In genomic region chr16:14360931-14361330, GRCm38 (mm10) we compare ENCODE assay signal across 8 mouse cellular contexts. TPM values are rescaled to one million over a fixed set of nuclear protein-coding genes. Genes with fewer than 3 reads are reported as not detected.
DNase-seq lines count a peak whose midpoint lies in the region; ATAC-seq lines count a peak whose summit lies in the region.

No protein-coding gene starts in this region.

- WGBS in hindbrain, embryonic 11.5 days: 1% methylated on average over 7 of the region's 7 CpGs
- WGBS in midbrain, embryonic 10.5 days: under 1% methylated on average over 7 of the region's 7 CpGs

- H3K27me3 ChIP-seq in hindbrain, embryonic 11.5 days (ENCODE audit: control insufficient read depth, insufficient read depth, low read length): no peaks in the 10 kb centered on the region
- H3K27me3 ChIP-seq in midbrain, embryonic 10.5 days (ENCODE audit: low read depth, poor library complexity, severe bottlenecking): no peaks in the 10 kb centered on the region

- H3K9ac ChIP-seq in hindbrain, embryonic 11.5 days (ENCODE audit: low read depth, low read length): peak overlapping the region; percentile 86

- peak overlapping the region; percentile 91 for H3K4me2 ChIP-seq in hindbrain, embryonic 11.5 days (replicated peaks; ENCODE audit: low read depth, low read length)

- no peak overlapping the region for H3K27ac ChIP-seq in hindbrain, embryonic 11.5 days (ENCODE audit: low read depth, low read length)
- H3K27ac ChIP-seq in midbrain, embryonic 10.5 days (replicated peaks): peak overlapping the region; percentile 90

- no peaks in the 10 kb centered on the region for H3K9me3 ChIP-seq in hindbrain, embryonic 11.5 days (ENCODE audit: control insufficient read depth, low read length)
- no peaks in the 10 kb centered on the region for H3K9me3 ChIP-seq in midbrain, embryonic 10.5 days (replicated peaks)

- peak; percentile 36 for ATAC-seq in hindbrain, embryonic 11.5 days (ENCODE audit: low FRiP score)
- ATAC-seq in inflammation-experienced regulatory T-cells, adult 6 months: no peak

- no peaks in the 10 kb centered on the region for H3K36me3 ChIP-seq in hindbrain, embryonic 11.5 days (ENCODE audit: control insufficient read depth, insufficient read depth, low read length)
- no peaks in the 10 kb centered on the region for H3K36me3 ChIP-seq in midbrain, embryonic 10.5 days

- peak overlapping the region; percentile 81 for H3K4me3 ChIP-seq in hindbrain, embryonic 11.5 days (ENCODE audit: low read depth, low read length)
- peak overlapping the region; percentile 87 for H3K4me3 ChIP-seq in midbrain, embryonic 10.5 days

- DNase-seq in embryo, embryonic 10 days (ENCODE audit: low spot score): peak; percentile 14
- no peak for DNase-seq in embryo, embryonic 9.5 days (ENCODE audit: extremely low spot score)
- peak; percentile 46 for DNase-seq in right cerebral cortex, adult 18-20 months
- DNase-seq in right cerebral cortex, postnatal 14 days: no peak
- no peak for DNase-seq in hindbrain, embryonic 11.5 days (ENCODE audit: low spot score)
- DNase-seq in midbrain, embryonic 10.5 days (ENCODE audit: low spot score): no peak
- no peak for DNase-seq in c-Kit-positive CD71-positive TER-119-positive erythroid progenitor cells, embryonic 14.5 days (ENCODE audit: low spot score)

- no peaks in the 10 kb centered on the region for H3K4me1 ChIP-seq in hindbrain, embryonic 11.5 days (replicated peaks; ENCODE audit: control insufficient read depth, insufficient read depth, low read length)
- peaks cover 19% of the 10 kb centered on the region for H3K4me1 ChIP-seq in midbrain, embryonic 10.5 days

RNA-seq across cellular contexts. Expression of gene Abcc1, which starts 0.4 kb away (rescaled TPM):
- 6.1 TPM in 2 replicates for polyA plus RNA-seq in hindbrain, embryonic 11.5 days (2014; fragmentation: Nextera tagmentation; extraction: Ambion mirVana)
- polyA plus RNA-seq in midbrain, embryonic 10.5 days (2016; fragmentation: Nextera tagmentation; extraction: Ambion mirVana): 7.1 and 8.2 TPM in 2 replicates
- polyA plus RNA-seq in inflammation-experienced regulatory T-cells, adult 6 months (2017; shearing (Covaris generic)): 10 to 100 TPM; 18.5 to 34.1 (median 25.9) TPM

RNA-seq across cellular contexts. Expression of gene Fopnl, which starts 43.7 kb away (rescaled TPM):
- 181 and 187 TPM in 2 replicates for polyA plus RNA-seq in hindbrain, embryonic 11.5 days (2014; fragmentation: Nextera tagmentation; extraction: Ambion mirVana)
- polyA plus RNA-seq in midbrain, embryonic 10.5 days (2016; fragmentation: Nextera tagmentation; extraction: Ambion mirVana): 143 and 169 TPM in 2 replicates
- polyA plus RNA-seq in inflammation-experienced regulatory T-cells, adult 6 months (2017; shearing (Covaris generic)): 100 to 1,000 TPM; 113 to 129 (median 117) TPM

Comparison
In these comparisons a context has a peak if more than half of its experiments do, and no peak if none do; other contexts are left out.
1. DNase-seq: peak in embryo, embryonic 10 days (single experiment) and right cerebral cortex, adult 18-20 months (single experiment); none in embryo, embryonic 9.5 days (single experiment), right cerebral cortex, postnatal 14 days (single experiment), hindbrain, embryonic 11.5 days (single experiment), midbrain, embryonic 10.5 days (single experiment) and c-Kit-positive CD71-positive TER-119-positive erythroid progenitor cells, embryonic 14.5 days (single experiment).